Mouse (Mus musculus): ENCODE data around the gene Col23a1.

DNA sequence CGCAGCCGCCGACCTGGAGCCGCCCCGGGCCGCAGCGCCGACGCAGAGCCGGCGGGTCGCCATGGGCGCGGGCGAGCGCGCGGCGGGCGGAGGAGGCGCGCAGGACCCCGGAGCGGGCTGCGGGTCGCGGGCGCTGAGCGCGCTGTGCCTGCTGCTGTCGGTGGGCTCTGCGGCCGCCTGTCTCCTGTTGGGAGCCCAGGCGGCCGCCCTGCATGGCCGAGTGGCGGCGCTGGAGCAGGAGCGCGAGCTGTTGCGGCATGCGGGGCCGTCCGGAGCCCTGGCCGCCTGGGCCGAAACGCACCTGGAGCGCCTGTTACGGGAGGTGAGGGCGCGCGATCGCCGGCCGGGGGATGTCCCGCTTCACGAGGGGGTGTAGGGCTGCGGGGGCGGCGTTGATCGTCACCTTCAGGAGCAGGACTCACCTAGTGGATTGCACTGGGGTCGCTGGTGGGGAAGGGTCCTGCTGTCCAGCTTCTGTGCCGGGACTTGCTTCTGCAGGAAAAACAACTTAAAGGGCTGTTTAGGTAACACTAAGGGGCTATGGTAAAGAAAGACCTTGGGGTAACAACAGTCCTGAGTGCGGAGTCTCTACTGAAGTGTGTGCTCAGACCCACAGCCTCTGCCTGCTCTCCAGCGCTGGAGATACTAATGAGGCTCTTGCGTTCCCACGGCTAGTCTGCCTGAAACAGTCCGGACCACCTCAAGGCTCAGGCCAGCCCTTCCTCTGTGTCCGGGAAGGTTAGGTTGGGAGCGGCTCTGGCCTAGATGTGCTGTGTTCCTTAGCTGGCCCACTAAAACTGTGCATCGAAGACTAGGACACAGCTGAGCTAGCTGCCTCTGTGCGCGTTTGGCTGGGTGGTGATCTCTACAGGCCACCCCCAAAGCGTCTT is 591 bp downstream of the Col23a1 start:
- TF ChIP-seq POLR2A (IDR thresholded peaks at IDR 0.05; ENCODE audit: low read depth, low read length) = no peak
- TF ChIP-seq CTCF (IDR thresholded peaks at IDR 0.05; ENCODE audit: borderline replicate concordance, insufficient read depth, low read length) = no peak

All from embryonic fibroblast, embryonic 13.5 days (primary cell).